Mouse (Mus musculus): ENCODE measurements around the gene Gpx8. TPM values are rescaled to one million over a fixed set of nuclear protein-coding genes. Genes with fewer than 3 reads are reported as not detected.

The Gpx8 gene
- total and polyA plus RNA-seq, 2 experiments from 2014 or later, result 26.8 to 100 TPM

DNA sequence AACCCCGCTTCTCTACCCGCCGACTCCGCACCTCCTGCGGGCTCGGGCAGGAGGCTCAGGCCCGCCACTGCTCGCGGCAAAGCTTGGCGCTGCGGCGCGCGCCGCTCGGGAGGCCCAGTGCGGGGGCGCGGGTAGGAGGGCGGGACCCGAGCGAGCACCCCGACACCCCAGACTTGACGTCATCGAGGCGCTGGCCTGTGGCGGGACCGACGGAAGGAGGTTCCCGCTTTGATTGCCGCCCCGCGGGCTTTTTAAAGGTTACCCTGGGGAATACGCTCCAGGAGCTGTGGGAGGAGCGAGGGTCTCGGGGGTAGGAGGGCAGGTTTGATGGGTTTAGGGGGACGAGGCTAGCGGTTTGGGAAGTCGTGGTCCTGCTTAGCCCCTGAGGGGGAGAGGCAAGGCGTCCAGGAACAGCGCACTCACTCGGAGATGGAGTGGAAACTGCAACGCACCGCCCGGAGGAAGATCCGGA lies 11.2 kb downstream of the Gpx8 start, which contains the start of gene Cdc20b:
TSS of gene Cdc20b (plus strand) at position 162 of the 472 bp plus-strand sequence.
- H3K9ac ChIP-seq (replicated peaks; ENCODE audit: low read depth, low read length), result no peak within 1 kb of the TSS
- peak within 1 kb of the TSS; percentile 80 for H3K4me2 ChIP-seq (ENCODE audit: low read depth, low read length)
- H3K9me3 ChIP-seq (replicated peaks; ENCODE audit: control insufficient read depth, low read length), result no peaks in the 10 kb centered on the region
- peak within 1 kb of the TSS; percentile 50 for H3K4me3 ChIP-seq (ENCODE audit: low read depth, low read length)
- no peak; the same call in 1 of the 2 replicates for ATAC-seq (ENCODE audit: insufficient read depth, low read depth)
- TF ChIP-seq CTCF (IDR thresholded peaks at IDR 0.05; ENCODE audit: low read depth) (no peak), EP300 (IDR thresholded peaks at IDR 0.05; ENCODE audit: low read depth) (no peak)
- no peak for DNase-seq (ENCODE audit: low spot score)
- under 1% methylated on average over 46 of the region's 46 CpGs for WGBS
- H3K36me3 ChIP-seq (replicated peaks; ENCODE audit: control insufficient read depth, insufficient read depth, low read length), result no peaks in the 10 kb centered on the region
- H3K4me1 ChIP-seq (ENCODE audit: control insufficient read depth, insufficient read depth), result 0 out of 2 replicates have a peak, but pooled peaks cover 4% of the 10 kb centered on the region
- H3K27ac ChIP-seq (ENCODE audit: low read depth), result no peak within 1 kb of the TSS
- H3K27me3 ChIP-seq (ENCODE audit: control insufficient read depth, insufficient read depth, low read length), result peaks cover 46% of the 10 kb centered on the region

DNA sequence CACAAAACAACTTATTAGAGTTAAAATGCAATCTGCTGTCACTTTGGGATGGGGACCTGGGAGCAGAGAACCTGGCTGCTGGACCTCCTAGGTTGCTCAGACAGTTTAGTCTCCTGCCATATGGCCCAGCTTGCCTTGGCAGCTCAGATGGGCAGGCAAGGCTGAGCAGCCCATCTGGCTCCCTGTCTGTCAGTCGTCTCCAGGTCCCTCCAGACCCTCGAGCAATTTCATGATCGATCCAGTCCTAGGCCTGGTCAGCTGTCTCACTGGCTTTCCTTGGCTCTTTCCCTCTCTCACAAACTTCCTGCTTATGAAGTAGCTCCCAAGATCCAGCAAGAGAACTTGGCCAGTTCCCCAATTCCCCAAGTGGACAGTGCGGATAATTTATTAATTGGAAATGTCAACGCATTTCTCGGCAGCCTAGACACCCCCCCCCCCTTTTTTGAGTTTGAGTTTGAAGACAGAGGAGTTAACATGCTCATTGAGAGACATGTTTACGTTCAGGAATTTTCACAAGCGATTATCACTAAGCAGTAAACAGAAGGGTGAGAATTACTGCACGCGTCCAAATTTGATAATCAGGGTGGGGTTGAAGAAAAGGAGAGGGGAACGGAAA lies 11.8 kb downstream of the Gpx8 start:
- peak overlapping the region; percentile 50 for H3K4me3 ChIP-seq (ENCODE audit: low read depth, low read length)
- H3K27me3 ChIP-seq (ENCODE audit: control insufficient read depth, insufficient read depth, low read length), result peaks cover 50% of the 10 kb centered on the region
- 9% methylated on average over 11 of the region's 11 CpGs for WGBS
- H3K27ac ChIP-seq (ENCODE audit: low read depth), result no peak overlapping the region
- no peak overlapping the region for H3K9ac ChIP-seq (replicated peaks; ENCODE audit: low read depth, low read length)
- H3K36me3 ChIP-seq (replicated peaks; ENCODE audit: control insufficient read depth, insufficient read depth, low read length), result no peaks in the 10 kb centered on the region
- no peaks in the 10 kb centered on the region for H3K9me3 ChIP-seq (replicated peaks; ENCODE audit: control insufficient read depth, low read length)
- H3K4me1 ChIP-seq (ENCODE audit: control insufficient read depth, insufficient read depth), result 0 out of 2 replicates have a peak, but pooled peaks cover 4% of the 10 kb centered on the region
- DNase-seq (ENCODE audit: low spot score) (no peak), ATAC-seq (ENCODE audit: insufficient read depth, low read depth) (no peak)
- H3K4me2 ChIP-seq (ENCODE audit: low read depth, low read length), result peak overlapping the region; percentile 80
- TF ChIP-seq EP300 (IDR thresholded peaks at IDR 0.05; ENCODE audit: low read depth), result no peak
- TF ChIP-seq CTCF (IDR thresholded peaks at IDR 0.05; ENCODE audit: low read depth), result no peak

DNA sequence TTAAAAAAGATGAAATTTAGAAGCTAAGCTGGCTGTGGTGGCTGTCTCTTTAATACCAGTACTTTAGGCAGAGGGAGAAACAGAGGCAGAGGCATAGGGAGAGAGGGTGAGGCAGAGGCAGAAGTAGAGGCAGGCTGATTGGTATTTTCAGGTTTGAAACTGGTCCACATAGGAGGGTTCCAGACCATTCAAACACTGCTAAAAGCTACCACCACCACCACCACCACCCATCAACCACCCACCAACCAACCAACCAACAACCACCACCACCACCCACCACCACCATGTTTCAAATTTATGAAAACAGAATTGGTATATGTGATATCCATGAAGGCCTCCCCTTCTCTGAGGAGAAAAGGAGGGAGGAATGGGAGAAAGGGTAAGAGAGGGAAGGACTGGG lies 13.4 kb downstream of the Gpx8 start:
- H3K27me3 ChIP-seq (ENCODE audit: control insufficient read depth, insufficient read depth, low read length), result peaks cover 59% of the 10 kb centered on the region
- TF ChIP-seq CTCF (IDR thresholded peaks at IDR 0.05; ENCODE audit: low read depth) (no peak), EP300 (IDR thresholded peaks at IDR 0.05; ENCODE audit: low read depth) (no peak)
- ATAC-seq (ENCODE audit: insufficient read depth, low read depth), result no peak

DNA sequence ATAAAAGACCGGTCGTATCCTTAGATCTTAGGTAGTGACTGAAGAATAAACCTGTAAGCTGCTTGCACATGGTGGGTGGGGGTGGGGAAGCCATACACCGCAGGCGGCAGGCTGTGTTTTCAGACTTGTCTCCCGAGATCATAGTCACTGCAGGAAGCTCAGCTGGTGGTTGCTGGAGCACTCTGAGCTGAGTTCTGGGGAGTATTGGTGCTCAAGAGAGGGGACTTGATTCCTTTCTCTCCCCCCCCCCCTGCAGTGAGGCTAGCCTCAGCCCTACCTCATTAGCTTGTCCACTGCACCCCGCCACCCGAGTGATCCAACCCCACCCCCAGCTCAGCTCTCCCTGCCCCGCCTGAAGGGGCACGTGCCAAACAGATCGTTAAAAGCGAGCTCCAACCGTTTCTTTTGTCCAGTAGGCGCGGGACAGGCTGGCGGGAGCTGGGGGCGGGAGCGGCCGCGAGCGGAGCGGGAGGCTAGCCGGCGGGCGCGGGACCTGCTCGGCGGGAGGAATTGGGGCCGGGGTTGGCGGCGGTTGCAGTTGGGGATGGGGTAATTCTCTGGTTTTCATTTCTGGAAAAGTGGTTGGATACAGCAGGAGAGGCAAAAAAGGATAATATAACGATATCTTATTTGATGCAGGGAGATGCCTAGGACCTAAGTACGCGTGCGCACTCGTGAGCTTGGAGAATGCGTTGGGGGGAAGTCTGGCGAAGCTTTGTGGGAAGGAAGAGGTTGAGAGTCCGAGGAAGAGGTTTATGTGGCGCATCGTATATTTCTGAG lies 14.2 kb downstream of the Gpx8 start:
- ATAC-seq (ENCODE audit: insufficient read depth, low read depth) (no peak), DNase-seq (ENCODE audit: low spot score) (no peak)
- peak overlapping the region; percentile 90 for H3K4me2 ChIP-seq (ENCODE audit: low read depth, low read length)
- 0 out of 2 replicates have a peak, but pooled peaks cover 4% of the 10 kb centered on the region for H3K4me1 ChIP-seq (ENCODE audit: control insufficient read depth, insufficient read depth)
- under 1% methylated on average over 40 of the region's 40 CpGs for WGBS
- H3K27ac ChIP-seq (ENCODE audit: low read depth), result no peak overlapping the region
- H3K4me3 ChIP-seq (ENCODE audit: low read depth, low read length), result peak overlapping the region; percentile 52
- TF ChIP-seq CTCF (IDR thresholded peaks at IDR 0.05; ENCODE audit: low read depth) (no peak), EP300 (IDR thresholded peaks at IDR 0.05; ENCODE audit: low read depth) (no peak)
- H3K27me3 ChIP-seq (ENCODE audit: control insufficient read depth, insufficient read depth, low read length), result peaks cover 55% of the 10 kb centered on the region
- H3K36me3 ChIP-seq (replicated peaks; ENCODE audit: control insufficient read depth, insufficient read depth, low read length), result no peaks in the 10 kb centered on the region
- no peaks in the 10 kb centered on the region for H3K9me3 ChIP-seq (replicated peaks; ENCODE audit: control insufficient read depth, low read length)
- H3K9ac ChIP-seq (replicated peaks; ENCODE audit: low read depth, low read length), result no peak overlapping the region

More for the DNA sequence above, 13.4 kb downstream of the Gpx8 start:
- H3K9me3 ChIP-seq (replicated peaks; ENCODE audit: control insufficient read depth, low read length), result no peaks in the 10 kb centered on the region
- 0 out of 2 replicates have a peak, but pooled peaks cover 4% of the 10 kb centered on the region for H3K4me1 ChIP-seq (ENCODE audit: control insufficient read depth, insufficient read depth)
- H3K36me3 ChIP-seq (replicated peaks; ENCODE audit: control insufficient read depth, insufficient read depth, low read length), result no peaks in the 10 kb centered on the region
- no peak overlapping the region for H3K4me3 ChIP-seq (ENCODE audit: low read depth, low read length)
- no peak overlapping the region for H3K9ac ChIP-seq (replicated peaks; ENCODE audit: low read depth, low read length)
- no peak overlapping the region for H3K4me2 ChIP-seq (ENCODE audit: low read depth, low read length)
- H3K27ac ChIP-seq (ENCODE audit: low read depth), result no peak overlapping the region
- DNase-seq (ENCODE audit: low spot score), result no peak

DNA sequence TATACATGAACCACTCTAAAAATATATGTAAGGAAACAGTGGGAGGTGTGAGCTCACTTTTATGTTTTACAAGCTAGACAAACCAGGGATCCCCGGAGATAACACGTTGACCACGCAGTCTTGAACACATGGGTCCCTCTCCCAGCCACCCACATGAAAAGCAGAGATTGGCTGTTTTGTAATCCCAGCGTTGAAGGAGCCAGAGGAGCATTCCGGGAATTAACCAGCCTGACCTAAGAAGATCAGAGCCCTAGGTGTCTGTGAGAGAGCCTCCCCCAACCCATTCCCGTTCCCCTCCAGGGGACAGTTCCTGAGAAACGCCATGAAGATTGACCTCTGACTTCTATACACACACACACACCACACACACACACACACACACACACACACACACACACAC lies 14.9 kb downstream of the Gpx8 start:
- DNase-seq (ENCODE audit: low spot score), result no peak
- no peak for ATAC-seq (ENCODE audit: insufficient read depth, low read depth)
- H3K4me2 ChIP-seq (ENCODE audit: low read depth, low read length), result peak overlapping the region; percentile 90
- H3K4me3 ChIP-seq (ENCODE audit: low read depth, low read length), result peak overlapping the region; percentile 52; the same call in 1 of the 2 replicates
- no peaks in the 10 kb centered on the region for H3K9me3 ChIP-seq (replicated peaks; ENCODE audit: control insufficient read depth, low read length)
- H3K27ac ChIP-seq (ENCODE audit: low read depth), result no peak overlapping the region
- H3K36me3 ChIP-seq (replicated peaks; ENCODE audit: control insufficient read depth, insufficient read depth, low read length), result no peaks in the 10 kb centered on the region
- WGBS, result 5% methylated on average over 7 of the region's 7 CpGs
- H3K4me1 ChIP-seq (ENCODE audit: control insufficient read depth, insufficient read depth), result 0 out of 2 replicates have a peak, but pooled peaks cover 4% of the 10 kb centered on the region
- no peak overlapping the region for H3K9ac ChIP-seq (replicated peaks; ENCODE audit: low read depth, low read length)
- TF ChIP-seq EP300 (IDR thresholded peaks at IDR 0.05; ENCODE audit: low read depth) (no peak), CTCF (IDR thresholded peaks at IDR 0.05; ENCODE audit: low read depth) (no peak)
- H3K27me3 ChIP-seq (ENCODE audit: control insufficient read depth, insufficient read depth, low read length), result peaks cover 55% of the 10 kb centered on the region

Measured in heart, postnatal 0 days (tissue).